ENCODE assay signal across 23 mouse cellular contexts in genomic region chr6:39776275-39776674, GRCm38 (mm10).
"Had no signal": no experiment of that assay in that cellular context is flagged by ENCODE, and none has a peak within 500 bp of the region (broad histone marks: within the 10 kb centered on the region; RNA-seq: fewer than 3 reads in every experiment).

No protein-coding gene starts in this region.

- H3K4me3 ChIP-seq: heart, embryonic 10.5 days; heart, embryonic 12.5 days; hindbrain, embryonic 10.5 days; hindbrain, embryonic 13.5 days; hindbrain, embryonic 15.5 days; kidney, embryonic 15.5 days; limb, embryonic 10.5 days; limb, embryonic 12.5 days had no signal

- DNase-seq: gastrocnemius, postnatal 14 days; gastrocnemius, postnatal 36 days; heart, adult 18-20 months; heart, postnatal 10 days; heart, postnatal 4 days; kidney, adult 11 months; kidney, adult 2 months; kidney, adult 9 months; kidney, postnatal 14 days; kidney, postnatal 36 days; layer of hippocampus, adult 9-11 months; layer of hippocampus, postnatal 36 days had no signal

- H3K27me3 ChIP-seq: heart, embryonic 12.5 days; hindbrain, embryonic 13.5 days; hindbrain, embryonic 15.5 days; kidney, embryonic 15.5 days; limb, embryonic 12.5 days had no signal

- H3K9me3 ChIP-seq: heart, embryonic 10.5 days; heart, embryonic 12.5 days; hindbrain, embryonic 10.5 days; hindbrain, embryonic 13.5 days; hindbrain, embryonic 15.5 days; kidney, embryonic 15.5 days; limb, embryonic 10.5 days; limb, embryonic 12.5 days had no signal

- H3K4me2 ChIP-seq: heart, embryonic 12.5 days; hindbrain, embryonic 13.5 days; hindbrain, embryonic 15.5 days; kidney, embryonic 15.5 days; limb, embryonic 12.5 days had no signal

- H3K27ac ChIP-seq: heart, embryonic 10.5 days; hindbrain, embryonic 10.5 days; hindbrain, embryonic 13.5 days; hindbrain, embryonic 15.5 days; hindbrain, postnatal 0 days; kidney, embryonic 15.5 days; kidney, postnatal 0 days; limb, embryonic 10.5 days; limb, embryonic 12.5 days had no signal

- H3K9ac ChIP-seq: heart, embryonic 12.5 days; hindbrain, embryonic 13.5 days; hindbrain, embryonic 15.5 days; kidney, embryonic 15.5 days; limb, embryonic 12.5 days had no signal

- H3K36me3 ChIP-seq: heart, embryonic 10.5 days; heart, embryonic 12.5 days; hindbrain, embryonic 10.5 days; hindbrain, embryonic 13.5 days; hindbrain, embryonic 15.5 days; kidney, embryonic 15.5 days; limb, embryonic 10.5 days; limb, embryonic 12.5 days had no signal

- ATAC-seq: hindbrain, postnatal 0 days; intestine, embryonic 16.5 days had no signal
